Mouse (Mus musculus): ENCODE measurements around the gene Pate2.
A peak's percentile ranks its signal among the peaks of the same experiment; 100 is the strongest.

Pate2 gene

DNA sequence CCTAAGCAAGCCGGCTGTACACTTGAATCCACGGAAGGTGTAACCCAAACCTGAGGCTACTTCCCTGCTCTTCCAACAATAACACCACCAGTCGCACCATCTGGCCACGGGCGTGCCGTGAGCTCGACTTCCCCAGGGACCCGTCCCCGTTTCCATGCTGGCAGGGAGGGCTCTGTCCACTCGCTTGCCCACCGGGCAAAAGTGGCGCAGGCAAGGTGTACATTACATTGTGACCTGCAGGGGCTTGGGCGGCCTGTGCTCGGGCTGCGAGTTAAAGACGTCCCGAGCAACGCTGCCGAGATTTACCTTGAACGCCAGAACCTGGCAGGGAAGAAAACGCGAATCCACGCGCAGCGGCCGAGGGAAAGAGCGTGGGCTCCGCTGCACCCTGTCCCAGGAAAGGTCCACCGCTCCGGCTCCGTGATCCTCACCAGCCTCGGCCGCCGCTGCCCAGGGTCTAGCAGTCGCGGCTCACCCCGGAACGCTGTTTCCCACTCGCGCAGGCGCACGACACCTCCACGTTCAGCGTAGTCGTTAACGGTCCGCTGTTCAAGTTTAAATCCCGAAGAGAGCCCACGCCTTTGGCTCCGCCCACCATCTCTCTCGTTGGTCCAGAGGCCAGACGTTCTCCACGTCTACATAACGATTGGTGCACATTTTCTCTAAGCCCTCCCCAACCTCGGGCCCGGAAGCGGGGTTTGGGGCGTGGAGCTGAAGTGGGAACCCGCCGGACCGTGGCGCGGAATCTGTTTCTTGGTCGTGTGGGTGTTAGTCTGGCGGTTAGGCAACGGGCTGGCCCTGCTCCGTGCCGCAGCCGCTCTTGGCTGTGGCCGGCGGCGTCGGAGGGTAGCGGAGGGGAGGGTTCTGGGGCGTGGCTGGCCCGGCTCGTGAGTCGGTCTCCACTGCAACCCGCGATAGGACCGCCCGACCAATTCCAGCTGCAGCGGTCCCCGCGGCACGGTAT, at the start of gene Pate2, which contains the start of gene Hyls1:
Gene Pate2, plus strand, starts transcription at position 714 of the 964 bp plus-strand sequence.
Gene Hyls1, minus strand, starts transcription at position 828 of the 964 bp plus-strand sequence.
- DNase-seq (ENCODE audit: low read depth): peak; percentile 97

- DNase-seq (ENCODE audit: low read depth): no peak
Measured at GRCm38 (mm10) chr9:35520631-35521348, 49.3 kb upstream of the Pate2 start.

DNA sequence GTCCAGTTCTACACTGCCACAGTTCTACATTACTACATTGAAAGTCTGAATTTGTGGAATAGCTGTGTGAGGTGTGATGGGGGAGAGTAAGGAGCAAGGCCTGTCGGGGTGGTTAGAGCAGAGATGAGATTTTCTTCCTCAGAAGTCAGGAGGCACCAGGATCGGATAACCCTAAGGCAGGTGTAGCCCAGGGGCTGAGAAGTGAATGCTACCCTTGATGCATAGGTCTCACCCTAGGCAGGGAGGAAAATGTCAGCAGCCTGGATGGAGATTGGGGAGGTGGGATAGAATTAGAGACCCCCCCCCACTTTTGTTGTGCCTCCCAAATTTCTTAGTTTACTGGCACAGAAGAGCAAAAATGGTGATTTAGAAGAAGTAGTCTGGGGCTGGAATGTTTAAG, 47.8 kb upstream of the Pate2 start:
- no peak for DNase-seq (ENCODE audit: low read depth)

- no peak for DNase-seq (ENCODE audit: low read depth)
Measured at GRCm38 (mm10) chr9:35522821-35523515, 47.1 kb upstream of the Pate2 start.

- DNase-seq (ENCODE audit: low read depth): no peak
Measured at GRCm38 (mm10) chr9:35523541-35523940, 46.5 kb upstream of the Pate2 start.

DNA sequence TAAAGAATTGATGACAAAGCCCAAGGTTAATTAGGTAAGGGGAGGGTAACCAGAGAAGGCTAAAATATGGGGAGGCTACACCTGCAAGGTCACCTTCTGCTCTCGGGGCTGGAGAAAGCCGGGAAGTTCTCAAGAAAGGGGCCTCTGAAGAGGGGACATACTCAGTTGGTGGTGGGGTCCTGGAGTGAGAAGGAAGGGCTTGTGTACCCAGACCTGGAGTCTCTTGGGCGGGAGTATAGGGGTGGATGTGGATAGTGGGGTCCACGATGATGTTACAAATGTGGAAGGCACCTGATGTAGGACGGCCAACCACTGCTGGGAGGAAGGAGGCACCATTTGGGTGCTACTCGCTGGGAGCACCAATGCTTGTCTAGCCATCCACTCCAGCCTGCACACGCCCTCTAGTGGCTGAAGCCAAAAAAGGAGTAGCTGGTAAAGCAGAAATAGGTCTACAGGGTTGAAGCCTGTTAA, 46.1 kb upstream of the Pate2 start:
- DNase-seq (ENCODE audit: low read depth): peak; percentile 38

DNA sequence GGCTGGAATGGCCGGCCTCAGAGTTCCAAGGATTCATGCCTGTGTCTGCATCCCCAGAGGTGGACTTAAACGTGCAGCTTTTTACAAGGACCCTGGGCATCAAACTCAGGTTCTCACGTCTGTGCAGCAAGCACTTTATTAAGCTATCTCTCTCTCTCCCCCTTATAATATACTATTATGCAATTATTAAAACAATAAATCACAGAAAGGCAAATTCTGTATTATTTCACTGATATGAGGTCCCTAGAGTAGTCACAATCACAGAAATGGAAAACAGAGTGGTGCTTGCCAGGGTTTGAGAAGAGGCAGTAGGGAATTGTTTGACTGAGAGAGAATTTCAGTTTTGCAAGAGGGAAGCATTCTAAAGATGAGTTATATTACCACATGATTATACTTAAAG, 40.9 kb upstream of the Pate2 start:
- DNase-seq (ENCODE audit: low read depth): no peak

DNA sequence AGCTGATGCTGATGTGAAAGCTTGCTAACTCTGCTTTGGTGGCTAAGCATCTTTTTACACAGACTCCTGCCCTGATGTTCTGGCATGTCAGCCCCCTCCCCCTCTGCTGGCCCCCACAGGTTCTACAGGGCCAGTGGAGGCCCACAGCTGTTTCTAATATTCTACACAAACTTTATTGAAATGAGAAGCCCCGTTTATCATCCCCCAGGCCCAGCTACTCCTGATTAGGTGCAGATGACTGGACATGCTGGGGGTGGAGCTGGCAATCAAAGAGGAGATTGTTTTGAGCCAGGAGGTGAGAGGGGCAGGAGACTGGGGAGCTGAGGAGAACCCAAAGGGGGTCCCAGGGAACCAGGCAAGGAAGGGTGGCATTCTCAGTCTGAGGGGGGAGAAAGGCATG, 40.3 kb upstream of the Pate2 start:
- no peak for DNase-seq (ENCODE audit: low read depth)

- no peak for DNase-seq (ENCODE audit: low read depth)
Measured at GRCm38 (mm10) chr9:35533266-35533665, 36.8 kb upstream of the Pate2 start.

GRCm38 (mm10) chr9:35535110-35535509, 35.0 kb upstream of the Pate2 start:
- DNase-seq (ENCODE audit: low read depth): peak; percentile 31

- no peak for DNase-seq (ENCODE audit: low read depth)
Measured at GRCm38 (mm10) chr9:35535876-35536275, 34.2 kb upstream of the Pate2 start.

DNA sequence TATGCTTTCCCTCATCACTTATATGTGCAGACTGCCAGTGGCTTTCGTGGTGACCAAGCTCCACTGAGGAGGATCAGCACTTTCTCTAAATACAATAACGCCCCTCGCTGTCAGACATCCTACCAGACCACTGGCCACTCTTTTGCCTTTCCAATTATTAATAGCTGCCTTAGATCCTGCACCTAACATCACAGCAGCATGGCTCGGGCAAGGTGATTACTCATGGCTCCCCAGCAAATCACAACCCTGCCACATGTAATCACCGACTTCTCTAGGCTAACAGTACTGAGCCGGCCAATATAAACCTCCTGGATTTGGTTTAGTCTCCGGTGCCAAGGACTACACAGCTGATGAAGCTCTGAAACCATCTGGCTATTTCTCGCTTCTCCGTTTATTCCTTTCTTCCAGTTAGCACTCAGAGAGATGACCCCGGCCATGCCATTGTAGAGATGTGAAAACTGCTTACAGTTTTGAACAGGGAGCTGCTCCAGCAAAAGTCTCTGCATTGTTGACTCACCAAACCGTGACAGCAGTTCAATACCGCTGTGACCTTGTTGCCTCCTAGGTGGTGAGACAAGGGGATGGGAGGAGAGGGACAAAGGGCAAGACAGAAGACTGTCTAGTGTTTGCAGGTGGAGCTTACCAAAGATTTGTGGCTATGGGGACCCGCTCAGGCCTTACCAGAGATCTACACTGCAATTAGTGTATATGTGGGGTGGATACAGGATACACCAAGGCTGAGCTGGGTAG, 30.9 kb upstream of the Pate2 start:
- no peak for DNase-seq (ENCODE audit: low read depth)

DNA sequence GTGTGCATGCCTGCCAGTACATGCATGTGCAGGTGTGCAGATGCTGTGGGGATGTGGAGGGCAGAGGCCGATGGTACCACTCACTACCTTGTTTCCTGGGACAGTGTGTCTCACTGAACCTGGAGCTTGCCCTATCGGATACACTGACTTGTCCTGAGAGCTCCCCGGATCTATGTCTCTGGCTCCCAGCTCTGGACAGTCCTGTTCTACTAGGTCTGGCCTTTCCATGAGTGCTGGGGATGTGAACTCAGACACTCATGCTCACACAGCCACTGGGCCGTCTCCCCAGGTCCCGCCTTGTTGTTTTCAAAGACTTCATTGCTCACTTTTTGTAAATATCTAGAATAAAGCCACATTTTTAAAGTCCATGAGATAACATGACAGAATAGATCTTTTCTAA, 29.1 kb upstream of the Pate2 start:
- no peak for DNase-seq (ENCODE audit: low read depth)

DNA sequence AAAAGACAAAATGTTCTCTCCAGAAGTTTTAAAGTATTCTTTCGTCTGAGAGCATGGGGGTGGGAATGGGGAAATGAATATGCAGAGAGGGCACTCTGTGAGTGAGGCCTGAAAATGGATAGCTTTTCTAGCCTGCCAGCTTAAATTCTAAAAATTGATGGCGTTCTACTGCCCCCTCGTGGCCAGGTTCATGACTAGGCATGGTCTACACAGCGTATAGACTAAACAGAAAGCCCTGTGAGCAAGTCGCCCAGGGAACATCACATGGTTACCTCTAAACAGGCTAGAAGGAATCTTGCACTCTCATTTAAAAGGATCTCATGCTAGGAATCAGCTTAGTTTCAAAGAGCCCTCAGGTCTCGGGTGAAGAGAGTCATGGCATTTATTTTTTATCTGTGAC, 28.6 kb upstream of the Pate2 start:
- peak; percentile 63 for DNase-seq (ENCODE audit: low read depth)

DNA sequence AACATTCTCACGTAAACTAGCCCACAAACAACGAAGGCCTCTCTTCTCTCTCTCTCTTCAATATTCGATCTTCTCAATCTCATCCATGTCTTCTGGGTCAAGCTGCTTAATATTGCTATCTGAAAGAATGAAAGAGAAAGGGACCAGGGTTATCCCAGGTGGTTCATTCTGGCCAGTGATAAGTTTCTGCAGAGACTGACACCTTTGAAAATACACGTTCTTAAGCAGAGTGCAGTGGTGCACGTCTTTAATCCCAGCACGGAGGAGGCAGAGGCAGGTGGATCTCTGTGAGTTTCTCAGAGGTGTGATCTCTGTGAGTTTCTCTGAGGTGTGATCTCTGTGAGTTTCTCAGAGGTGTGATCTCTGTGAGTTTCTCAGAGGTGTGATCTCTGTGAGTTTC, 28.1 kb upstream of the Pate2 start:
- DNase-seq (ENCODE audit: low read depth): no peak

DNA sequence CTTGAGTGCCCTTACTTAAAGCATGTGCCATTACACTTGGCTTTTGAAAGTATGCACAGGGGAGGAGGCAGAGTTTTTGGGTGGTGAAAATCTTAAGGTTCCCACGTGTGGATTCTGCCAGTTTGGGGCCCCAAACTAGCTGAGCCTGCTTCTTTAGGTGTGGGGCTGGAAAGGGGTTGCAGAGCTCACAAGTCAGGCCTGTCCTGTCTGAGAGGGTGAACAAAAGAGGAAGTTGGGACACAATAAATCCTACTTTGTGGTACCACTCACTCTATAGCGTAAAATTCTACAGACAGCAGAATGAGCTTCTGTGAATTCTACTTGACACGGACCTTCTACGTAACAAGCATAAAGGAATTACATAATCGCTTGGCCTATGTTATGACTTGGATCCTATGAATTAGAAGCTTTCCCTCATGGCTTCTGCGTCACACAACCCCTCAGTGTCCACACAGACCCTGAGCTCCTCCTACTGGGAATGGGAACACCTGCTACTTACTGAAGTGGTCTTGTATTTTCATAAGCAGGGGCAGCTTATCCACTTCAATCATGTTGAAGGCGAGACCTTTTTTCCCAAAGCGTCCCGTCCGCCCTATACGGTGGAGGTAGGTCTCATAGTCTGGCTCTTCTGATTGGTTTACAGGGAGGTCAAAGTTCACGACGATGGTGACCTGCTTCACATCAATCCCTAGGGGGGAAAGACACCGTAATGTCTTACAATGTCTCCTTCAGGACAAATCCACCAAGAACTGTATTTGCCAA, 26.8 kb upstream of the Pate2 start:
- no peak for DNase-seq (ENCODE audit: low read depth)

- no peak for DNase-seq (ENCODE audit: low read depth)
Measured at GRCm38 (mm10) chr9:35544666-35545065, 25.4 kb upstream of the Pate2 start.

DNA sequence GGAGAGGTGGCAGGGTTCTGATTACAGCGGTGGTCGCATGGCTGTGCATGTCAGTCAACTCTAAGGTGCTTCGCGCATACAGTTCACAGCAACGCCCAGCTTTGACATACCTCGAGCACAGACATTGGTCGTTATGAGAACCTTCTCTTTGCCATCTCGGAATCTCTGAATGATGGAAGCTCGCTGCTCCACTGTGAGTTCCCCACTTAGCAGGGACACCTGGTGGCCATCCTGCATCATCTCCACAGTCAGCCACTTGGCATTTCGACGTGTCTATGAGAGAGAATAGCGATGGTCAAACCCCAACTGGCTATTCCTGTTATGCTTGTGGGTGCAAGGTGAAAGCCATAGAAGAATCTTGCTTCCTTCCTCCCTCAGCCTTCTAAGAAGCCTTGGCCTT, 24.4 kb upstream of the Pate2 start:
- DNase-seq (ENCODE audit: low read depth): no peak

DNA sequence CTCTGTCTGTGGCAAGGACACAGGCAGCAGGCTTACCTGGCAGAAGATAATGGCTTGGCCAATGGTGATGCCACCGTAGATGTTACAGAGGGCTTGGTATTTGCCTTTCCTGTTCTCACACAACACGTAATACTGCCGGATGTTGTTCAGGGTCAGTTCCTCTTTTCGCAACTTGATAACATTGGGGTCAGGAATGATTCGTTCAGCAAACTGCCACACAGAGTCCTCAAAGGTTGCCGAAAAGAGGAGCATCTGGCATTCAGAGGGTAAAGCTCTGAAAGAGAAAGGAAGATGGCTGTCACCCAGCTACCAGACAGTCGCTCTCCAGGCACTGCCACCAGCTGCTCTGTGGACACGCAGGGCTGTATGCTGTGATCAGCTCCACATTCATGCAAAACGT, 23.3 kb upstream of the Pate2 start:
- DNase-seq (ENCODE audit: low read depth): peak; percentile 29

DNA sequence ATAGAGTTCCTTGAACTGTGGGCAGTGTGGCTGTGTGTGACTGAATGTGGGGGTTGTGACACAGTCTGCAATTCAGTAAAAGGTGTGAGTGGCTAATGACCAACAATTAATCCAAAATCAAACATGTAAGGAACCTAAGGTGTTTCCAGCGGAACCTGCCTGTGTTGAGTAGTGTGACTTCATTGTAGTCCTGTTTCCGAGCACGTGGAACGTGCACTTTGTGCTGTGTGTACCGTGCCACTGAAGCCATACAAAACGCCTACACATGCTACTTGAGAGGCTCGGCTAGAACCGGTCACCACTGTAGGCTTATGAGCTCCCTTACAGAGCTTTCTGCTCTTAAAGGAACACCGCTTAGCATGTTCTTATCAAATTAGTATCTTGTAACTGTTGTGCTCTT, 21.6 kb upstream of the Pate2 start:
- no peak for DNase-seq (ENCODE audit: low read depth)
